Mouse (Mus musculus) lung, postnatal 4 days (tissue): ENCODE measurements around the gene Mrps15.
"Not testable (repeated sequence)": the region's sequence is repeated elsewhere in the genome, so short reads cannot be mapped to it uniquely, and the experiment has no call there.

Experiments used
- DNase-seq, 2 experiments: peaks; one replicate each; pipeline ENCODE4 v3.0.0; 2021

The Mrps15 gene

GRCm38 (mm10) chr4:126079266-126079665 is 32.5 kb downstream of the Mrps15 start:
- peak in 1 of 2 experiments; percentile 63 for DNase-seq

DNA sequence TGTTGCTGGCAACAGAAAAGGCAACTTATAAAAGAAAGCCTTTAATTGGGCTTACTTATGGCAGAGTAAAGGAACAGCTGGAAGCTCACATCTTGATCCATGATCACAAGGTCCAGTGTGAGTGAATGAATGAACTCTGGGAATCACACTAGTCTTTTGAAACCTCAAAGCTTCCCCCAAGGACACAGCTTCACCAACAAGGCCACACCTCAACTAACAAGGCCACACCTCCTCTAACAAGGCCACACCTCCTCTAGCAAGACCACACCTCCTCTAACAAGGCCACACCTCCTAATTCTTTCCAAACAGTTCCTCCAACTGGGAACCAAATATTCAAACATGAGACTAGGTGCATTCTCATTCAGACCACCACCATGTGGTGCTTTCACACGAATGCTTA is 34.9 kb downstream of the Mrps15 start:
- DNase-seq: no peak

- DNase-seq: no peak
These were observed 36.3 kb downstream of the Mrps15 start for GRCm38 (mm10) chr4:126083021-126083420.

DNA sequence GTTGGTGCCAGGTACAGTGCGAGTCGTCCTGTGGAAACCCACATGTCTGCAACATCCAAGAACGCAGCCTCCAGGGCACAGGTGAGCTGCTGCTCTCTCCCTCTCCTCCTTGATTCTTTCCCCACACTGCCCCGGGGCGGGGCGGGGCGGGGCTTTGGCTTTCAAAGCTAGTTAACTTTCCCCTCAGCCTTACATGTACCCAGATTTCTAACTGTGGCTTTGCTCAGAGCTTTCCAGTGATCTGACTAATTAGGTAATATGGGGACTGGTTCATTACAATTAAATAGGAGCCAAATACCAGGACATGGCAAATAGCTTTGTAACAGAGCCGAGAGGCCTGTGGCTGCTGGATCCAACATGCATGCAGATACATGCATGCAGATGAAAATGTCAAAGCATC is 37.7 kb downstream of the Mrps15 start:
- DNase-seq: no peak

DNA sequence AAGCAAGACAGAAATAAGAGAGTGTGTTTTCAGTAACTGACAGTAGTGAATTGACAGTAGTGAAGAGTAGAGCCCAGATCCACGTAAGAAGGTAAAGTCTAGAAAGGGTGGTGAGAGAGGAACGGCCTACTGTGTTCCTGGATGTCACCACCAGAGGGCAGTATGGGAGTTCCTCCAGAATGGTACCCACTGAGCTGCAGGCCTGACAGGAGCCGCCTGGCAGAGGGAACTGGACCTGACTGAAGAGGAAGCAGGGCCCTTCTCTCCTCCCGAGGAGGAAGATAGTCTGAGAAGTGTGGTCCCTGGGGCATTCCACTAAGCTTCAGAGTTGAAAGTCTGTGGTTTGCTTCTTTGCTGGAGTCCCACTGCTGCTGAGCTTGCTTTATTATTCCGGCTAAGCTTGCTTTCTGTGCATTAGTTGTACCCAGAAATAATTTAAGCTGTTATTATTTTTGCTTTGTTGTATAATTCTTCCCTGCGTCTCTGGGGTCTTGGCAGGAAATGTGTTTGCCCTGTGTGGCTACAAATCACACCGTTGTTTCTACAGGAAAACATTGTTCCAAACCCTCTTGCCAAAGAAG is 39.4 kb downstream of the Mrps15 start:
- peak; percentile 82 to 88 for DNase-seq

DNA sequence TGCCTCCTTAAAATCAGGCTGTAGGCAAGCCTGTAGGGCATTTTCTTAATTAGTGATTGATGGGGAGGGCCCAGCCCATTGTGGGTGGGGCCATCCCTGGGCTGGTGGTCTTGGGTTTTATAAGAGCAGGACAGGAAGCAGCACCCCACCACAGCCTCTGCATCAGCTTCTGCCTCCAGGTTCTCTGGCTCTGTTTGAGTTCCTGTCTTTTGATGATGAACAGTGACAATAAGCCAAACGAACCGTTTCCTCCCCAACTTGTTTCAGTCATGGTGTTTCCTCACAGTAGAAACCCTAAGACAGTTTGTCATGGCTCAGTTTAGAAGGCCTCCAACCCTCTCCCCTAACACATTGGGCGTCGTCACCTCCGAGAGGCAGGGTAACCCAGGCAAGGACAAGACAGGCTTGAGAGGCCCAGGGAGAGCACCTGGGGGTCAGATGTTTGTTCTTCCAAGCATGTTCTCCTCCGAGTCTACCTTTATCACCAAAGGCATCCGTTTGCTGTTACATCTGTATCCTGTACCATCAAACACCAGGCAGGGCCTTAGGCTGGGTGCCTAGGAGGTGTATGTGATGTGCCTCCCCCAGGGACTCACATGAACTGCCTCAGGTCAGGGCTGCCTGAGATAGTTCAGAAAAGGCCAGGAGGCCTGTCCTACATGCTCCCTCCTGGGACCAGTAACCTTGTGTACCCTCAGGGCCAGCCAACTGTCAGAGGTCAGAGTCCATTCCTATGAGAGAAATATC is 43.5 kb downstream of the Mrps15 start:
- DNase-seq: no peak

DNA sequence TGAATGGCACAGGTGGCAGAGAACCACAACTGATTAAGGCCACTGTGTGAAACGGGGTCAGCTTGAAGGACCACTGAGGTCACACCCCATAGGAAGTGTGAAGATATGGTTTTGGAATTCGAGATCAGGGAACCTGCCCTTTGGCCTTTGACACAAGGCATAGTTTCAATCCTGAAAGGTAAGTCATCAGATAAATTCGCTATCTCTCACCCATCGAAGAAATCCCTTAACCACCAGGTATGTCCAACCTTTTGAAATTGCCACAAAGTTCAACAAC is 44.1 kb downstream of the Mrps15 start:
- DNase-seq: no peak

GRCm38 (mm10) chr4:126091873-126092272 is 45.1 kb downstream of the Mrps15 start:
- DNase-seq: no peak

DNA sequence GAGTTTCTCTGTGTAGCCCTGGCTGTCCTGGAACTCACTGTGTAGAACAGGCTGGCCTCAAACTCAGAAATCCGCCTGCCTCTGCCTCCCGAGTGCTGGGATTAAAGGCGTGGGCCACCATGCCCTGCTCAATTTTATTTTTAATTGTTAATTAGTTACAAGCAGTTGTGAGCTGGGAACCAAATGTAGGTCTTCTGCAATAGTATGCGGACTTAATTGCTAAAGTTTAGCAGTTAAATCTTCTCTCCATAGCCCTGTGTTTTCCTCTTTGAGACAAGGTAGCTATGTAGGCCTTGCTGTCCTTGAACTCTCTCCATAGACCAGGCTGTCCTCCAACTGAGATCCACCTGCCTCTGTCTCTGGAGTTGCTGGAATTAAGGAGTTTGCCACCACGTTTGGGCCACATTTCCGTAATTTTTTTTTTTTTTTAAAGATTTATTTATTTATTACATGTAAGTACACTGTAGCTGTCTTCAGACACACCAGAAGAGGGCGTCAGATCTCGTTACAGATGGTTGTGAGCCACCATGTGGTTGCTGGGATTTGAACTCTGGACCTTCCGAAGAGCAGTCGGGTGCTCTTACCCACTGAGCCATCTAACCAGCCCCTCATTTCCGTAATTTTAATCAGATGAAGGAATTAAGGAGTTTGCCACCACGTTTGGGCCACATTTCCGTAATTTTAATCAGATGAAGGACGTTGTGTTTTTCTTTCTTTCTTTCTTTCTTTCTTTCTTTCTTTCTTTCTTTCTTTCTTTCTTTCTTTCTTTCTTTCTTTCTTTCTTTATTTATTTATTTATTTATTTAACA is 49.1 kb downstream of the Mrps15 start:
- not testable (repeated sequence) for DNase-seq

DNA sequence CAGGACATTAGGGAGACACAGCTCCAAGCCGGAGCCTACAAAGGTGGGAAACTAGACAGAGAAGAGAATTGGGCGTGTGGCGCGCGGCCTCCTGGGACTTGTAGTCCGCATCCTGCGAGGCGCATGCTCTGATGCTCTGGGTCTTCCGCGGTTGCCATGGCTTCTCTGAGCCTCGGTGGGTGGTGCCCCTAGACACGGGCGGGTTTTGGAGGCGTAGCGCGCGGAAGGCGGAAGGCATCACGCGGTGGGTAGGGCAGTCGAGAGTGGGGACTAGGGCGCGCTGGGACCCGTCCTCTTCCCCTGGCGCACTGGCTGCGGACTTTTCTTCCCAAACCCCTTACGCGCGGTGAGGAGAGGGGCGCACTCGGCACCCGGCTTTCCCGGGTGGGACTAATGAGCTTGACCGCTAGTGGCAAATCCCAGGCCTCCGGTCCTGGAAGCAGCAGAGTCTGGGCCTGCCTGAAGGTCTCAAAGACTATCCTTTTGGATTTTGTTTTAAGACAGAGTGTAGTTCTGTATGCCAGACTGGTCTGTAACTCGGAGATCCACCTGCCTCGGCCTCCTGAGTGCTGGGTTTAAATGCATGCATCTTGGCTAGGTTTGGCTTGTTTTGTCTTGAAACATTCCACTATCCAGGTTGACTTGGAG is 49.9 kb downstream of the Mrps15 start, which contains the start of gene Lsm10:
Gene Lsm10 (plus strand): TSS at position 160 of the 648 bp plus-strand sequence.
- DNase-seq: peak; percentile 96 to 98

GRCm38 (mm10) chr4:126097711-126098253 is 51.1 kb downstream of the Mrps15 start:
- no peak for DNase-seq

DNA sequence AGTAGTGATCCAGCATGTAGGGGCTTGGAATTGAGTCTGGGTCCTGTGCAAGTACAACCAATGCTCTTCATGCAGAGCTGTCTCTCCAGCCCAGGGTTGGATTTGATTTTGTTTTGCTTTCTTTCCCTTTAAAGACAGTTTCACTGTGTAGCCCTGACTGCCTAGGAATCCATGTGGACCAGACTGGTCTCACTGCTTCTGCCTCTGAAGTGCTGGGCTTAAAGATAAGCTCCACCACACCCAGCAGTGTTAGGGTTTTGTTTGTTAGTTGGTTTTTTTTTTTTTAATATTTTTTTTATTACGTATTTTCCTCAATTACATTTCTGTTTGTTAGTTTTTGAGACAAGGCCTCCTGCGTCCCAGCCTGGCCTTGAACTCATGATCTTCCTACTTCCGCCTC is 52.6 kb downstream of the Mrps15 start:
- no peak for DNase-seq

- no peak for DNase-seq
These were observed 54.0 kb downstream of the Mrps15 start for GRCm38 (mm10) chr4:126100764-126101163.

- DNase-seq: peak; percentile 59 to 62
These were observed 55.5 kb downstream of the Mrps15 start for GRCm38 (mm10) chr4:126102061-126102841.

- DNase-seq: peak; percentile 95 to 96
These were observed 56.4 kb downstream of the Mrps15 start for GRCm38 (mm10) chr4:126103057-126103581.

GRCm38 (mm10) chr4:126103590-126104068 is 56.9 kb downstream of the Mrps15 start, which contains the start of gene Stk40:
Stk40 (plus strand) TSS chr4:126103957.
- peak; percentile 97 to 98 for DNase-seq

- DNase-seq: peak; percentile 50
These were observed 57.7 kb downstream of the Mrps15 start for GRCm38 (mm10) chr4:126104261-126105075.
